Mouse (Mus musculus) regulatory T cell (primary cell): ENCODE data around the gene Adnp.

Source experiments
- in situ Hi-C: fragments of 300-600 bp; cut with MboI, MseI; formaldehyde crosslinking; loops from one replicate; pipeline ENCODE4 v1.15.1; 2025; ENCODE audit warnings: high pct_unique_total_duplicates

The Adnp gene

DNA sequence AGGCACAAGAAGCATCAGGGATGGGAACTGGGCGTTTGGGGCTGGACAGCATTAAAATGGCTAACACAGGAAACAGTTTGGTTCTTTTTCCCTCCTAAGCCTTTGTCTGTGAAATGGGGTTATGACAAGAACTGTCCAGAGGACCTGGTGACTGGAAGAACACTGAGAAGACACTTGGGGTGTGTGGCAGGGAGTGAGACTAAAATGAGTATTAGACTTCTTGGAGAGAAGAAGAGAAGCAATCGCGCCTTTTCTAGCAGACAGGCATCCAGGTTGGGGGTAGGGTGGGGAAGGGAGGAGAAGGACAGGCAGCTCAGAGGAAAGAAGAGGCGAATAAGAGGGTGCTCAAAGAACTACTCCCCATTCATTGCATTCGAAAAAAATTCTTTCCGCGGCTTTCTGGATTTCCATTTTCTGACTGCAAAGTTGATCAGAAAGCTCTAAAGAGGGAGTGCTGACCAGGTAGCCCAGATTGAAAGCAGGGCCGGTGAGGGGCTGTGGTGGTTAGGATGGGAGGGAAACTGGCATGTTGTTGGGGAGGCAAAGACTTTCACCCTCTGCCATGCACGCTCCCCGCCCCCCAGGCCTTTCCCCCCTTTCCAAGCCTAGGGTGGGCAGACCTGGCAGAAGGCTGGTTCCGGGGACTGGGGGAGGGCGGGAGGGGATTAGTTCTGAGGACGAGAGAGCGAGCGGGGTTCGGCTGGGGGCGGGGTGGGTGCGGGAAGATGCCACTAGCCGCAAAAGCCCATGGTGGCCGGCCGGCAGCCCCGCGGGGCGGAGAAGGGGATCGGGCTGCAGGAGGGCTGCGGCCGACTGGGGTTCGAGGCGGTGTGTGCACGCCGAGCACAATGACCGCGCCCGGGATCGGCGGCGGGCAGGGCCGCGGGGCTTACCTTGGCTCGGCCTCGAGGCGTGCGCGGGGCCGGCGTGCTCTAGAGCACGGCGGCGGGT lies 956 bp downstream of the Adnp start:
- in situ Hi-C loops, result no loop called here

DNA sequence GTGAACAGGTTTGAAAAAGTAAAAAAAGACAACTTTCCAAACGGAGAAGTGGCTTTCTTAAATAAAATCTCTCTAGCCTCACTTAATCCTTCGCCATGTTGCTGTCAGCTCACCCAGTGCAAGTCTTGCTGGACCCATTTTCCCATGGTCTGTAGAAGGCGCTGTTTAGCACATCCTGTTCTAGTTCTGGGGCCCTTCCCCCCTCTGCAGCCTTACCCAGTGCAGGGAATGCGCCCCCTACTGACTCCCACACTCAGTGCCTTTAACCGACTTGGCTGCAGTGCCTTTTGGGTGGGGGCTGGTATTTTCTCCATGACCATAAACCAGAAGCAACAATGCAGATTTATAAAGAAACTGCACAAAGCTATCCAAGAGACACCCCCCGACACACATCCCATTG lies 1.6 kb downstream of the Adnp start:
- in situ Hi-C loops, result no loop called here

DNA sequence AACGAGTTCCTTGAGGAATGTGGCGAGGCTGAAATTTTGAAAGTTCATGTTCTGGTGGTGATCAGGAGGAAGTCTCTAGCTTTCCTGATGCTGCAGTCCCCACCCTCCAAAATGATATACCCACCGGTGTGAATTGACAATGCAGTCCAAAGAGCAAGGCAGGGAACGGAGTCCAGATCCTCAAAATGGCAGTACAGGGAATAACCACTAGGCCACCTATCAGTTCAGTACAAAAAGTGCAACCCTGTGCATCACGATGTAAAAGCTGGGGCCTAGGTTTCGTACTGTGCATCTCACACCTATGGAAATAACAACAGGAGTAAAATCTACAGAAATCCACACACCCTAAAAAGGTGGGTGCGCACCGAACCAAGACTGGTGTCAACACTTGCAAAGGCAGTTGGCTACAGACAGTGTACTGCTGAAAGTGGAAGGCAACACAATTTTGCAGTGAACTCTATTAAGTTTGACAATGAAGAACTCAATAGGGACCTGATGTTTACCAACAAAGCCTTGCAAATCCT lies 2.4 kb downstream of the Adnp start:
- in situ Hi-C loops, result loop anchor here (5.0 kb wide), 1 partner anchor 92 kb away; no protein-coding TSS in a partner anchor

DNA sequence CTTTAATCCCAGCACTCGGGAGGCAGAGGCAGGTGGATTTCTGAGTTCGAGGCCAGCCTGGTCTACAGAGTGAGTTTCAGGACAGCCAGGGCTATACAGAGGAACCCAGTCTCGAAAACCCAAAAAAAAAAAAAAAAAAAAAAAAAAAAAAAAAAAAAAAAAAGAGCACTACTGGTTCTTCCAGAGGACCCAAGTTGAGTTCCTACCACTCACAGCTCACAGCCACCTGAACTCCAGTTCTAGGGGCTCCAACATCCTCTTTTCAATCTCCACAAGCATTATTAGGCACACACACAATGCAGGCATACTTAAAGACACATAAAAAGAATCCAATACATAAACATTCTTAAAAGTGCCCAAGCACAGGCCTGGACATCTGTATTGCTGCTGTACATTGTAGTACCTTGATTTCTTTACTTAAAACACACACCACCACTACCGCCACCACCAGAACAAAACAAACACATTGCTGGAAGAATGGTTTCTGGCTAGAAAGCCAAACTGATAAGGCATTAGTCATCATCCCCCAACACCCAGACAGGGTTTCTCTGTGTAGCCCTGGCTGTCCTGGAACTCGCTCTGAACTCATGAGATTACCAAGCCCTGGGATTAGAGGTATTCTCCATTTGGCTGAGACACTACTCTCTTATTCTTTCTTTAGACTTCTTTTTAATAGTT lies 6.8 kb downstream of the Adnp start:
- in situ Hi-C loops, result loop anchor here (5.0 kb wide), 1 partner anchor 88 kb away; no protein-coding TSS in a partner anchor

DNA sequence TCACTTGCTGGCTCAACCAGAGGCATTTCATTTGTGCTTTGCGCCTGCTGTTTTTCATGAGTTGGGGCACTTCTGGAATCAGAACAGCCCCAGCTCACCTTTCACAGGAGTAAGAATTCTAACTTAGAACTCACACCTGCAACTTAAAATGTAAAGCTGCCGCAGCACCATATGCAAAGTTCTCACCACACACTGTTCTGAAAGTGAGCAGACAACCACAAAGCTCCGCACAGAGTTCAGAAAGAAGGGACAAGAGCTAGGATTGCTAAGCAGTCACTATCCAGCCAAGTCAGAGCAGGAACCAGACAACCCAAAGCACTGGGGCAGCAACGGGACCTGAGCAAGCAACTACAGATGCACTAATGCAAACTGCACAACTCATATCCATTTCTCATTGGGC lies 7.4 kb downstream of the Adnp start:
- in situ Hi-C loops, result loop anchor here (5.0 kb wide), 1 partner anchor 37 kb away; no protein-coding TSS in a partner anchor

DNA sequence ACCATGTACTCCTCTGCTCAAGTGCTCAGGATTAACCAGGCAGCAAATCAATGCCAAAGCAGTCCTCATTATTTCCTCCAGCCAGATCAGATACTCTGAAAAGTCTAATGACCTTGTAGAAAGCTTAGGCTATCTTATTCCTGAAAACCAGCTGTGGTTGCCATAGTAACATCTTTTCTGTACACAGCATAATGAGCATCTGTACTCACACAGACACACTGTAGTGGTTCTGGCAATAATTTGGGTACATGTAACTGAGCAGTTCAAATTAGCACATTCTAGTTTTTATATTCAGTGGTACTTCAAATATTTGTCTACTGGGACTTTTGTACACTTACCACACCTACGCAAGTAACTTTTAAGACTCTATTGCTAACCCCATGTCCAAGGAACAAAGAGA lies 8.5 kb downstream of the Adnp start:
- in situ Hi-C loops, result loop anchor here (5.0 kb wide), 1 partner anchor 36 kb away; no protein-coding TSS in a partner anchor

DNA sequence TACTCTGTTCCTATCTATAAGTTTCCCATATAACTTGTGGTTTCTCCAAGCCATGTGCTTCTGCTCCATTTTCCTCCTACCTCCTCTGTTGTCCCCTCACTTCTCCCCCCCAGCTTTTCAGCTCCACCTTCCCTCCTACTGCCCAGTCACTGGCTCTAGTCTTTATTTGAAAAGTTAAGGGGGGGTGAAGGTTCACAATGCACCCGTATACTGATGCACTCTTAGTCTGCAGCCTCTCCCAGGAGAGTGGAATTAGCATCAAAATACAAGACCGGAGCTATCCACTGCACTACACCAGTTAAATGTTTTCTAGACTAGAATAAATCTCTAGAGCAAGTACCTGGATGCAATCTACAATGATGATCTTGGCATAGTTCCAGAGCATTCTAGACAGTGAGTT lies 11.2 kb downstream of the Adnp start:
- in situ Hi-C loops, result loop anchor here (5.0 kb wide), 1 partner anchor 33 kb away; no protein-coding TSS in a partner anchor

DNA sequence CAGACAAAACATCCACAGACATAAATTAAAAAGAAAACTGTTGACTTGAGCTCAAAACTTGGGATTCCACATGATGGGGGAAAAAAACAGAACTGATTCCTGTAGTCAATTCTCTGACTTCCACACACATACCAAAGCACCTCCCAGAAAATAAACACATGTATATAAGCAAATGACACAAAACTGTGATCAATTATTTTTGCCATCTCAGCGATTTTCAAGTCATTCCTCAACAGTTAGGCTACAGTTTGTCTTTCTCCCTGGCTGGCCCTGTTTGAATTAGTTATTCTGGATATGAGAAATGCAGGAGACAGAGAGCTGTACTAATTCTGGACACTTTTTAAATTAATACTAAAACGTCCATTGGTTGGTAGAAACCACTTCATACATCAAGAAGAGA lies 13.2 kb downstream of the Adnp start:
- in situ Hi-C loops, result no loop called here

DNA sequence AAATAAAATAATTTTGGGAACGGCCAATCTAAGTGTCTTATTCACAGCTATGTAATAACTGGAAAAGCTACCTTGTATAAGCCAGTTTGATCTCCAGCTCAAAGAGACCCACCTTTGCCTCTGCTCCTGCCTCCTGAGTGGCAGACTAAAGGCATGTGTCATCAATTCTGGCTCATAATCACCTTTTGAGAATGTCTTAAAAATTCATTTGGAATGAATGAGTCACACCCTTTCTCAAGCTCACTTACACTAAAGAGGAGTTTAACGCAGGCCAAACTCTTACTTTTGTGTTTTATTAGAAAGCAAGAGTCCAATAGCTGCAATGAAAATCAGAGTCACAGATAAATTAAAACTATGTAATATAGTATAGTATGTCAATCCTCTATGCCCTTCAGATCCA lies 15.1 kb downstream of the Adnp start:
- in situ Hi-C loops, result no loop called here

DNA sequence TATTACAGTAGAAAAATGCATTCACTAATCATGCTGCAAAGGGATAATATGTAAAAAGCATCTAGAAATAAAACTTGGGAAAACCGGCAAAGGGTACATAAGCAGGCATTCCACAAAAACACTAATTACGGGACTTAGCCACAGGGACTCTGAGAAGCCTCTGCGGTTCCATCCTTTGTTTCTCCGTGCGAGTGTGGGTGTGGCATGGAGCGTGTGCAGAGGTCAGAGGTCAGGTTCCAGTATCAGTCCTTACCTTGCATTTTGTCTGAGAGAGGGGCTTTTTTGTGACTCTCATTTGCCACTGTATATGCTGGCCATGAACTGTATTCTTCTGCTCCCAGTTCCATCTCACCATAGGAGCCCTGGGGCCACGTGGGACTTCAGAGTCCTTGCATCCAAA lies 31.0 kb downstream of the Adnp start:
- in situ Hi-C loops, result no loop called here

DNA sequence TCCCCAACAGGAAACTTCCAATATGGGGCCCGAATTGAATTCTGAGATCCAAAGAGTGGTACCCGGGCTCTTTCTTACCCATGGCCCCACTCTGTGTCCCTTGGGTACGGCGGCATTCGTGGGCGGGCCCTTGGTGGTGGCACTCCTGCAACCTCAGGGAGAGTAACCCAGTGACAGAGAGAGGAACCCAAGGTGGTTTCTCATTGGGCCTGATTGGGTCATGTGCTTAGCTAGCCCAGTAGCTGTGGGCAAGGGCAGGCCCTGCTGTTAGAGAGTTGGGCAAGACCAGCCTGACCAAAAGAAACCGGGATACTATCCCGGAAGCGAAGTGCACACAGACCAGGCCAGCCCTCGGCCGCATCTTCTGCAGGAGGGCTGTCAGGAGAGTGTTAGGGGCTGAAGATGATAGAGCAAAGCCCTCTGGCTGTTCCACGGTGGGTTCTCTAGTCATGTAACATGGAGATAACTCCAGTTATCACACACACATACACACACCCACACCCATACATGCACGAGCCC lies 36.7 kb downstream of the Adnp start:
- in situ Hi-C loops, result no loop called here

DNA sequence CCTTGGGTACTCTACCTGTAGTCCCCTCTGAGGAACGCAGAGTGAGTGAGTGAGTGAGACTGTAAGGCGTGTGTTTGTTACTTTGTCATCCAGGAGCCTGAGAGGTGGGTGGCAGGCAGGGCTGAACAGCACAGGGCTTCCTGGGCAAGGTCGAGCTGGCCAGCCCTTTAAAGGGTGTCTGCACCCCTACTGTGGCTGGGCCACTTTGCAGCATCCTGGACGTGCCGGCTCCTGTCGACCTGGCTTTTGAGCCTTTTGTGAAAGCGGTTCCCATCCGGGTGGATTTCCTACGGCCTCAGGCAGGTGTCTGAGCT lies 37.2 kb downstream of the Adnp start:
- in situ Hi-C loops, result no loop called here

DNA sequence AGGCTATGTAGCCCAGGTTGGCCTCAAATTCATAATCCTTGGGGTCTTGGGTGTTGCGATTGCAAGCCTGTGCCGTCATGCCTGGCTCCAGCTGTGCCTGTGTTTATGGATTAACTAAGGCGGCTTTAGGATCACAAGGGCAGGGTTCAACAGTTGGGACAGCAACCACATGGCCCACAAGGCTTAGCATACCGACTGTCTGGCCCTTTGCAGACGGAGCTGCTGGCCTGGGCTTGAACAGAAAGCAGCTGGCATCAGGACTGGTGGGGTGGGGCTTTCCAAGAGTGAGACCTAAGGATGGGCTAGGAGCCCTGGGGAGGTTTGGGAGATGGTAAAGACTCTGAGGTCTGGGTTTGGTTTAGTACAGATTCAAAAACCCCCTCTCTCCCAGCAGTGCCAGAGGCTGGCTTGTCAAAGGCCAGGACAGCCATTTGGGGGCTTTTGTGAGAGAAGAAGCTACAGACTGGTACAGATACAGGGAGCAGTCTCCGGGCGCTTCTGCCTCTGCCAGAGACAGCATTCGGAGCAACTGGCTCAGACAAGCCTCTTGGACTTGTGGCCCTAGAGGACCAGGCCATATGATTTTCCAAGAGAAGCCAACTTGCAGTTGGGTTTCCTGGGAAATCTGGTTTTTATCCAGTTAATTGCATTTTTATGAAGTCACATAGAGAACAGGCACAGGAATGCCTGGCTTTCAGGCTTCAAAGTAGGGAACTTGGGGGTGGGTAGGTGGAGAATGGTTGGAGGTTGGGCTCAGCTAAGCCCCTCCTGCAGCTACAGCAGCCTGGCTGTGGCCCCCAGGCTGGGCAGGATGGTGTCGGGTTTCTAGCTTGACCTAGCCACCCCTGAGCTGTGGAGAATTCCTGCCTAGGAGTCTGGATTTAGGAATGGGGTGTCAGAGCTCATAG lies 37.8 kb downstream of the Adnp start:
- in situ Hi-C loops, result no loop called here

DNA sequence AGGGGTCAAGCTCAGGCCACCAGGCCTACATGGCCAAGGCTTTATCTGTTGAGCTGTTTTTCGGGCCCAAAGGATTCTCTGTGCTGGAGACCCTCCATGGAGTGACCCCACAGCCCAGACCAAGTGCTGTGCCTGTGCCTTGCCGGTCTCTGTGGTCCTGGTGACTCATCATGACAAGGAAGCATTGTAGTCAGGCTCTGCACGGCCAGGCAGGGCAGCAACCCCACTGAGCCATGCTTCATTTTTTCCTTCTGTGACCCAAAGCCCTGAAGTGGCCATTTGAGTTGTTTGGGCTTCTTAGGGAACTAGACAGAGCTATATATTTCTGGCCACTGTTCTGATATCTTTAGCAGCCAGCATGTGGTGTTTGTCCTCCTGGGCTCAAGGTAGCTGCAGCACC lies 39.1 kb downstream of the Adnp start:
- in situ Hi-C loops, result no loop called here

DNA sequence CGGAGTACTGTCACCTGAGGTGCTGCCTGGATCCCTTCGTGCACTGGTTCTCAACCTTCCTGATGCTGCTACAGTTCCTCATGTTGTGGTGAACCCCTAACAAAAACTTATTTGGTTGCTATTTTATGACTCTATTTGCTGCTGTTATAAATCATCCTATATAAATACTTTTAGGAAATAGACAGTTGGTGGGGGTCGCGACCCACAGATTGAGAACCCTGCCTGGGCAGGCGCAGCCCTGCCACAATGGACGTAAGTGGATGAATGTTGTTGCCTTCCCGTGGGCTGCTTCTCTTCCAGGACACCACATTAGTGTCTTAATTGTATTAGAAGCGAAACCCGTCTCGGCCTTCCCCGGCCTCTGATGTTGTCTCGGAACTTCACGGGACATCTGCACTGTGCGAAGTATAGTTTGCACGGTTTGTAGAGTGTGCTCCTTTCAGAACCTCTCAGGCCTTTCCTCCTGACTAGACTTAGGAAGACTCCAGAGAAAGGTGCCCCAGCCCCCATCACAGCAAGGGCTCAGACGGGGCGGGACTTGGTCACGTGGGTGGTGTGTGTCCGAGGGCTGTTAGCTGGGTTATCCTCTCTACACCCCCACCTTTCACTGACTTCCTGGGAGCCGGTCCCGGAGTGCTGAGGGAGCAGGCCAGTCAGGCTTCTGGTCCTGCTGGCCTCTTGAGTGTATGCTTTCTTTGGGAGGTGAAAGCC lies 40.0 kb downstream of the Adnp start:
- in situ Hi-C loops, result no loop called here

DNA sequence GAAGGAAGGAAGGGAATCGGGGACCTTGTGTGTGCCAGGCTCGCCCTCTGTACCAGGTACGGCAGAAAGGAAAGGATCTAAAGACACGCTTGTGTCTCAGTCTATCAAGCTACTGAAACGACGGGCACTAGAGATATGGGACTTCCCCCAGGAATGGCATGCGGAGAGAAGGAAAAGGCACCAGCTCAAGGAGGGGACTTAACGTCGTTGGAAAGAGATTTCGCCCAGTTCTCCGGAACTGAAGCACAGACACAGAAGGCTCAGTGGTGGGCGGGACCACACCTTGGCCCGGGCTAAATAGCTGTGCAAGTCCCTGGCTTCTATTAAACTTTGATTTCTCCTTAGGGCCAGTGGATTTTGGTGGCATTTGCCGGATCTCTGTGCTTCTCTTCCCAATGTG lies 44.9 kb downstream of the Adnp start:
- in situ Hi-C loops, result loop anchor here (5.0 kb wide), 1 partner anchor 35 kb away; no protein-coding TSS in a partner anchor

DNA sequence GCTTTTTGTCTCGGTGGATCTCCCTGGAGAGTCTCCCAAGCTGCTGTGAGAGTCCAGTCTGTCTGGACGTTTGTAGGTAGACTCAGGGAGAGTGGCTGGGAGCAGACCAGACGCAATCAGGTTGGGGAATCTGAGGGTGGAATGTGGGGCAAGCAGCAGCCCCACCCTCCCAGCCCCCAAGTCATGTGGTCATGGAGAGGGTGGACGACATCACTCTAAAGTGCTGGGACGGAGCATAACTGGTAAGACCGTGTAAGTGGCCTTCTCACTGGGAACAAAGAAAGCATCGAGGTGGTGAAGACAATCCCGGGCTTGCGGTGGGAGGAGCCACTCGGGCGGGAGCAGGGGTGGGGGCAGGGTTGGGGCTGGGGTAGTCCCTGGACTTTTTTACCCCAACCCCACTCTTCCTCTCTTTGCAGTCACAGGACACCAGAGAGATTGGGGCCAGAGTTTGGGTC lies 45.4 kb downstream of the Adnp start:
- in situ Hi-C loops, result loop anchor here (5.0 kb wide), 1 partner anchor 36 kb away; no protein-coding TSS in a partner anchor

DNA sequence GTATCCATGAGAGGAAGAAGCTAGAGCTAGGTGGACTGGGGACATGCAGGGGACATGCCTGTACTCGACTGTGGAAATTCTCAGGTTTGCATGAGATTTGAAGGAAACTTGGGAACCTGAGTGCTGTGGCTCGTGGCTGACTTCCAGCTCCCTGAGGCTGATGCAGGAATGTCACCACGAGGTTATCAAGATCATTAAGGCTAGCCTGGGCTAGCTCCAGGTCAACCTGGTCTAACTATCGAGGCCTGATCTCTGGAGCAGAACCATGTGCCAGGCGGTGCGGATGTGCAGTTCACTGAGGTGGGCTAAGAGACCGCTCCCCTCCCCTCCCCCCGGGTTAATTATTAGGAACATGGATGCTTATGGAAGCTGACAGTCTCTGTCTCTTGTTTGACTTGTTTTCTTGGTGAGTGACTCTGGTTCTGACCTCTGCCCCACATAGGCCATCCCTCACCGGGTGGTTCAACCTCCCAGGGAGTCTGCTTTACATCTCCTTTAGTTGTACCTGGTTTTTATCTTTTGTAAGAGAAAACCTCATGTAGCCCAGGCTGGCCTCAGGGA lies 46.5 kb downstream of the Adnp start:
- in situ Hi-C loops, result loop anchor here (5.0 kb wide), 1 partner anchor 37 kb away; no protein-coding TSS in a partner anchor

DNA sequence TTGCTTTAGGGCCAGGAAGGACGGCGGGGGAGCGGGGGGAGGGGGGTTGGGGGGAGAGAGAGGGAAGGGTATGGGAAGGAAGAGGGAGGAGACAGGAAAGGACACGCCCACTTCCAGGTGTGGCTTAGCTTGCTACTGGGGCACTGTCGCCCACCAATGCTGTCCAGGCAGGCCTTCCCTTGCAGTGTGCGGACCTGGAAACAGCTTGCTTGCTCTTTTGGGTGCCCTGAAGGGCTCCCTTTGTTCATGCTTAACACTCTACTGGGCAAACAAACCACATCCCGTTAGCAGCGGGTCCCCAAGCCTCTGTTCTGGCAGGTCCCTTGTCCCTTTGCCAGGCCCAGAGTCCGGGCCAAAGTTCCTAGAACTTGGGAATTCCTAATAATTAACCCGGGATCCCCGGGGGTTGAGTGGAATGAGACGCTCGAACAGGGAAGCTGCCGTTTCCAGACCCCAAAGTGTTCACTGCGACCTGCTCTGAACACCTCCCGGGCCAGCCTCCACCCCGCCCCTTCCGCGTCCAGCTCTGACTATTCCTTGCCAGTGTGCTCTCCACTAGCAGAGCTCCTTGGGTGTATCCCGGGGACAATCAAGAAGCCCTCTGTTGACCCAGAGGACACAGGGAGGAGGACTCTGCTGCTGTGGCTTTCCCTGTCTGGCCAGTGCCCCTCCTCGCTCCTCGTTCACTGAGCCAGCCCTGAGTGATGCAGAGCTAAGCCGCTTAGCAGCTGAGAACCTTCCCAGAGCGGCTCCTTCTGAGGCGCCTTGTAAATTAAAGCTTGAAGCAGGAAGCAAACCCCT lies 47.8 kb downstream of the Adnp start:
- in situ Hi-C loops, result no loop called here
